Mouse (Mus musculus) midbrain, postnatal 0 days (tissue): ENCODE results near the gene Apol9b. TPM values are rescaled to one million over a fixed set of nuclear protein-coding genes. Genes with fewer than 3 reads are reported as not detected.
A peak's percentile ranks its signal among the peaks of the same experiment; 100 is the strongest.
"Not testable (repeated sequence)": the region's sequence is repeated elsewhere in the genome, so short reads cannot be mapped to it uniquely, and the experiment has no call there.

Experiments
- ATAC-seq: fragments of 200-750 bp; cut with Nextera tagmentation; 2 replicates; pipeline ENCODE4 v1.8.0; 2017; ENCODE audit warnings: moderate number of reproducible peaks, mild to moderate bottlenecking, moderate TSS enrichment, moderate library complexity; ENCODE audit not compliant: low FRiP score
- DNase-seq: peaks from one replicate; pipeline ENCODE4 v3.0.0-alpha.2; 2015; ENCODE audit warnings: low spot score
- H3K27ac ChIP-seq: fragments of 300-500 bp; sonication (generic); 2 replicates; pipeline ENCODE4 v1.5.1; 2014; ENCODE audit warnings: low read depth, mild to moderate bottlenecking, low read length, mixed read lengths
- H3K27me3 ChIP-seq: fragments of 300-500 bp; sonication (generic); 2 replicates; pipeline ENCODE4 v1.6.1; 2014; ENCODE audit warnings: low read length, control low read depth, mixed read lengths; ENCODE audit not compliant: insufficient read depth
- H3K36me3 ChIP-seq: fragments of 300-500 bp; sonication (generic); 2 replicates; pipeline ENCODE4 v1.6.1; 2014; ENCODE audit warnings: low read length, control low read depth, mixed read lengths; ENCODE audit not compliant: insufficient read depth
- H3K4me1 ChIP-seq: fragments of 300-500 bp; sonication (generic); 2 replicates; pipeline ENCODE4 v1.6.1; 2014; ENCODE audit warnings: mild to moderate bottlenecking, control low read depth, antibody characterized with exemption, low read length, mixed read lengths; ENCODE audit not compliant: insufficient read depth
- H3K4me2 ChIP-seq: fragments of 300-500 bp; sonication (generic); 2 replicates; pipeline ENCODE4 v1.6.1; 2014; ENCODE audit warnings: low read depth, mild to moderate bottlenecking, low read length, mixed read lengths; ENCODE audit not compliant: poor library complexity, severe bottlenecking
- H3K4me3 ChIP-seq: fragments of 300-500 bp; sonication (generic); 2 replicates; pipeline ENCODE4 v1.5.1; 2014; ENCODE audit warnings: low read depth, mild to moderate bottlenecking, low read length, moderate library complexity
- H3K9ac ChIP-seq: fragments of 300-500 bp; sonication (generic); replicated peaks from 2 replicates; pipeline ENCODE4 v1.6.1; 2014; ENCODE audit warnings: mild to moderate bottlenecking, low read length, moderate library complexity, mixed read lengths; ENCODE audit not compliant: poor library complexity, severe bottlenecking
- H3K9me3 ChIP-seq: fragments of 300-500 bp; sonication (generic); 2 replicates; pipeline ENCODE4 v1.6.1; 2016; ENCODE audit warnings: low read length, control low read depth
- CTCF ChIP-seq: IDR thresholded peaks from 2 replicates; pipeline ENCODE4 v1.5.1; 2016; ENCODE audit warnings: antibody characterized with exemption, mild to moderate bottlenecking
- WGBS: fragments of 180-500 bp; shearing (Covaris S2); extraction: QIAGEN DNeasy Blood & Tissue Kit; methylation state at CpG from one replicate; pipeline ENCODE4 v1.1.7; 2014; 5-methylcytosine and 5-hydroxymethylcytosine counted together
- polyA plus RNA-seq: library from polyadenylated mRNA; unstranded; fragments of >200 nt; fragmentation: Nextera tagmentation; extraction: Ambion mirVana; gene quantifications from 2 replicates; pipeline ENCODE4 v1.2.1, GENCODE M21; 2015
- total RNA-seq: library from RNA; depleted of rRNA; stranded (reverse); fragments of >200 nt; gene quantifications from 2 replicates; pipeline ENCODE4 v1.2.3, GENCODE M21; 2014

The Apol9b gene
- total and polyA plus RNA-seq, 2 experiments from 2014 or later: 0.33 TPM; not detected in 1

DNA sequence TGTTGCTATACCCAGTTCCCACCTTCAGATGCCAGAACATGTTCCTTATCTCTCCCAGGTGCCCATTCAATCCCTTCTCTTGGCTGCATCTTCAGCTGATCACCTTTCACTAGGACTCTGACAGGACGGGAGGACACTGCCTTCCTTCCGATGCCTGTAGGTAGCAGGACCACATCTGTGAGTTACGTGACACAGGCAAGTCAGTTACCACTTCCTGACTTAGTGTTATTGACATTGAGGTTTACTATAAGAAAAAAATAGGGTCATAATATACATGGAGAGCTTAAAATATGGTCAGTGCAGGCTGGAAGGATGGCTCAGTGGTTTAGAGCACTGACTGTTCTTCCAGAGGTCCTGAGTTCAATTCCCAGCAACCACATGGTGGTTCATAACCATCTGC is 7.3 kb upstream of the Apol9b start:
- not testable (repeated sequence) for H3K9ac ChIP-seq, H3K27me3 ChIP-seq, H3K36me3 ChIP-seq, H3K4me2 ChIP-seq, H3K27ac ChIP-seq, H3K9me3 ChIP-seq, ATAC-seq, H3K4me3 ChIP-seq, DNase-seq, H3K4me1 ChIP-seq
- WGBS: no CpG with 5 or more reads among the region's 3 CpGs

DNA sequence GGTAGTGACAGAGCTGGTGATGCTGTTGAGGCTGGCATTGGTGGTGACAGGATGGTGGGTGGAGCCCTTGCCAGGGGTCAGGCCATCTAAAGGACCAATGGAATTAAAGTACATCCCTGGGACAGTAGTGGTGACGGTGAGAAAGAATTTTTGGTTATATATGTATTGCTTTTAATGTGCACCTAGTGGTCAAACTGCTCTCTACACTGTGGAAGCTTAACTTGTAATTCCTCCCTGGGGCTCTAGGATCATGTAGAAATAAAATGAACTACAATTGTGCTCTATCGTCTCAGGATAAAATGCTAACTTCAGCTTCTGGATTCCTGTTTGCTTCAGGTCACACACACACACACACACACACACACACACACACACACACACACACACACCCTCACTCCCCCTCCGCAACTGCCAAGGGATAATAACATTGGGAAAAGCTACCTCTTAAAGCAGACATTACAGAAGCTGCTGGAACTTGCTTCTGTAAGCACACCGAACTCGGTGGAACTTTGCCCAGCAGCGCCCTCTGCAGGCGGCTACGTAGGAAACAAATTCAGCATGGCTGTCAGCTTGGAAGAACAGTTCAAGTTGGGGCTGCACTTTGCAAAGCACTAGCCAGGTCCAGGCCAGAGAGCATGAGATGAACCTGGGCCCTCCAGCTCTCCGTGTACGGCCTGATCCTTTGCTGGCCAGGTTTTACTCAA is 4.5 kb upstream of the Apol9b start:
- not testable (repeated sequence) for H3K4me3 ChIP-seq, H3K27me3 ChIP-seq, H3K27ac ChIP-seq, H3K9me3 ChIP-seq, H3K9ac ChIP-seq, H3K4me2 ChIP-seq, DNase-seq, H3K36me3 ChIP-seq, H3K4me1 ChIP-seq, ATAC-seq
- WGBS: 40% methylated on average over 2 of the region's 10 CpGs

DNA sequence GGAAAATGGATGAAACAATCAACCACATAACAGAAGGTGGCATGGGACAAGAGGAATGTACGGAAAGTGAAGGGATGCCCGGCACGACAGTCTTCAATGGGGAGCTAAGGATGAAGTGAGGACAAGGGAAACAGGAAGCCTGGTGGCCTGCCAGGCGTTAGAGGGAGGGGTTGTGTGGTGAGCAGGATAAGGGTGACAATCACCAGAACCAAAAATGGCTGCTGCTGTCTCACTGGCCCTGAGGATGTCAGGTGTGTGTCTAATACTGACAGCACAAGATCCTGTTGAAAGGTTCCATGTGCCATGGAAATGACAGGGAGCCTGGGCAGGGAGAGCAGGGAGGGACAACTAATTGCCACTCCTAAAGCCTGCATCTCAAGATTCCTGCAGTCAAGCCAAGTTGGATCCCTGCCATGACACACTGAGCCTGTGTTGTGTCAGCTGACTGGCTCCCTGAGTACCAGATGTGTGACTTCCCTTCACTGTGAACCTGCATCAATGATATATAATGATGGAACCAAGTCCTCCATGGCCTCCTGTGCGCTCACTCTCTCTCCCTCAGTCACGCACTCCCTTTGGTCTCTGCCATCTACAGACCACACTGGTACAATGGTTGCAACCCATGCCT is 3.3 kb upstream of the Apol9b start:
- ATAC-seq, H3K4me2 ChIP-seq, H3K36me3 ChIP-seq, H3K9ac ChIP-seq, H3K9me3 ChIP-seq, H3K27me3 ChIP-seq, H3K4me1 ChIP-seq, H3K4me3 ChIP-seq, H3K27ac ChIP-seq: not testable (repeated sequence)
- DNase-seq: peak; percentile 44
- WGBS: 78% methylated on average over 3 of the region's 6 CpGs

DNA sequence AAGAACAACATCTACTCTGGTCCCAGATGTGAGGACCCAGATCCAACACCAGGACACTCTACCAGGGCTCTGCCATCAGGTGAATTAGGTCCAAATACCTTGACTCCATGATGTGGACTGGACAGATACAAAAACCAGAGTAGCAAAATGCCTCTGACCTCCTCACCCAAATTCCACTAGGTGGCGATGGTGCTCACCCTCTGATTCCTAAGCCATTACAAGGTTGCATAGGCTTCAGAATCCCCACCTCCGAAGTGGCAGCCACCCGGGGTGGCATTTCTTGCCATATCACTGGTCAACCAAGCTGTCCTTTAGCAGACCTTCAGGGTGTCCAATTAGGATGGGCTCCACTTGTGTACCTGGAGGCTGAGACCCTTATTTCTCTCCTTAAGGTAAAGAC is 1.7 kb upstream of the Apol9b start:
- H3K27ac ChIP-seq, H3K36me3 ChIP-seq, H3K27me3 ChIP-seq, H3K4me1 ChIP-seq, DNase-seq, H3K9ac ChIP-seq, ATAC-seq, H3K4me2 ChIP-seq, H3K9me3 ChIP-seq, H3K4me3 ChIP-seq: not testable (repeated sequence)
- TF ChIP-seq CTCF: peak; percentile 60
- 5% methylated on average over 3 of the region's 3 CpGs for whole genome bisulfite sequencing

DNA sequence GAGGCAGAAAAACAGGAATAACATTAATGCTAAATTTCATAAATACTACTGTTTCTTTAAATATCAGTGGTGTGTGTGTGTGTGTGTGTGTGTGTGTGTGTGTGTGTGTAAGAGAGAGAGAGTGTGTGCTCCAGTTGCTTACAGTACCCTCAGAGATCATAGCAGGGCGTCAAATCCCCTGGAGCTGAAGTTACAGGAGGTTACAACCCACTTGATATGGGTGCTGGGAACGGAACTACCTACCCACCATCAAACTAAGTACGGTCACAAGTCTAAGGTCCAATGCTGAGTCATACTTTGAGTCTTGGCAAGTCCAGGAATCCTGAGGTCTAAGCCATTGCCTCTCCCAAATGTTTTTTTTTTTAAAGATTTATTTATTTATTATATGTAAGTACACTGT is 1.1 kb upstream of the Apol9b start:
- 95% methylated on average over 3 of the region's 3 CpGs for WGBS
- DNase-seq, H3K4me1 ChIP-seq, H3K9ac ChIP-seq, H3K4me2 ChIP-seq, H3K27me3 ChIP-seq, H3K36me3 ChIP-seq, H3K4me3 ChIP-seq, ATAC-seq, H3K27ac ChIP-seq, H3K9me3 ChIP-seq: not testable (repeated sequence)

DNA sequence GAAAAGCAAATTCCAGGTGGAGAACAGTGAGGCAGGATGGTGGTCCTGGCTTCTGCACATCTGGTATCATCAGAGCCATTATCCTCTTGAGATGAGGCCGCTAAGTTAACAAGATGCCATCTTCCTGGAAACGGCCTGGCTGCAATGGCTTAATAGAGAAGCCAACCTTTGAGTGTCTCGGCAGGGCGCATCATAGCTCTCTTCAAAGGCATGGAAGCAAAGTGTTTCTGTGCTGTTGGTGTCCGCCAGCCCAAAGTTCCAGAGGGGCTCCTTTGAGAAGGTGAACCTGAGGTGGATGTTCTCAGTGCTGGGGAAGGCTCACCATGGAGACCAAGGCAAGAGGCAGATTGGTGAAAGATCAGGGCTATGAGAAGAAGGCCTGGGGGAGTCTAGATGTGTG is 2.8 kb downstream of the Apol9b start:
- 90% methylated on average over 5 of the region's 5 CpGs for WGBS
- Histone ChIP-seq H3K4me3 (no peak overlapping the region), H3K9ac (no peak overlapping the region), H3K9me3 (no peaks in the 10 kb centered on the region), H3K4me2 (no peak overlapping the region), H3K27ac (no peak overlapping the region), H3K36me3 (no peaks in the 10 kb centered on the region), H3K4me1 (no peaks in the 10 kb centered on the region), H3K27me3 (no peaks in the 10 kb centered on the region)
- no peak for ATAC-seq
- TF ChIP-seq CTCF: no peak
- no peak for DNase-seq

DNA sequence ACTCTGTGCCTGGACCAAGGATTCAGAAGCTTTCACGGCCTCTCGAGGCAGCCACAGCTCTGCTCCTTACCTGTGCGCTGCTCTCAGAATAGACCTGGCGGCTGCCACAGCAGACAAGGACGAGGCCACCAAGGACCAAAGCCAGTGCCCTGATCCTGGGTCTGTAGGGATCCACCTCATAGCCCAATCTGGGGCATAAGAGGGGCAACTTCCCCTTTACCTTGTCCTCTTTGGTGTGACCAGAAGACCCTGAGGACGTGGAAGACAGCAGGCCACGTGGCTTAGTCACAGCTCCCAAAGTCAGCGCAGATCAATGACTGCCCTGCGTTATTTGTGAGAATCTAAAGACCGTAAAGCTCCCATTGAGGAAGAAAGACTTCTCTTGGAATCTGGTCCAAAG is 4.0 kb downstream of the Apol9b start:
- not testable (repeated sequence) for H3K4me2 ChIP-seq, H3K27me3 ChIP-seq, H3K4me3 ChIP-seq, H3K36me3 ChIP-seq, H3K4me1 ChIP-seq, ATAC-seq, H3K9ac ChIP-seq, H3K27ac ChIP-seq, DNase-seq, H3K9me3 ChIP-seq
- 75% methylated on average over 10 of the region's 10 CpGs for WGBS

DNA sequence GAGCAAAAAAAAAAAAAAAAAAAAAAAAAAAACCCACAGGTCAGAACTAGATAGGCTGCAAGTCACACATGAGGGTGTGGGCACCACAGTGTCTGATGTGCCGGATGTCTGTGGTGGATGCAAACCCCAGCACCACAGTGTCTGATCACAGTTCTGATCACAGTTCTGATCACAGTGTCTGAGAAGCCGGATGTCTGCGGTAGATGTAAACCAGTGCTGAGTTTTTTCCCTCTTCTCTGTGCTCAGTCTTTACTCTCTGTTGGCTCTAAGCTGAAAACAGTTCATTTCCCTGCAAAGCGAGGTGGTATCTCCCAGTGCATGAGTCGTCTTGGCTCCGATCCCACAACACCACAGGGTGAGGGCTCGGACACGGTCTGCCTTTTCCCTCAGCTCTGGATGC is 4.5 kb downstream of the Apol9b start:
- H3K4me2 ChIP-seq, ATAC-seq, H3K36me3 ChIP-seq, H3K4me3 ChIP-seq, DNase-seq, H3K27me3 ChIP-seq, H3K27ac ChIP-seq, H3K4me1 ChIP-seq, H3K9me3 ChIP-seq, H3K9ac ChIP-seq: not testable (repeated sequence)
- 71% methylated on average over 8 of the region's 8 CpGs for WGBS

DNA sequence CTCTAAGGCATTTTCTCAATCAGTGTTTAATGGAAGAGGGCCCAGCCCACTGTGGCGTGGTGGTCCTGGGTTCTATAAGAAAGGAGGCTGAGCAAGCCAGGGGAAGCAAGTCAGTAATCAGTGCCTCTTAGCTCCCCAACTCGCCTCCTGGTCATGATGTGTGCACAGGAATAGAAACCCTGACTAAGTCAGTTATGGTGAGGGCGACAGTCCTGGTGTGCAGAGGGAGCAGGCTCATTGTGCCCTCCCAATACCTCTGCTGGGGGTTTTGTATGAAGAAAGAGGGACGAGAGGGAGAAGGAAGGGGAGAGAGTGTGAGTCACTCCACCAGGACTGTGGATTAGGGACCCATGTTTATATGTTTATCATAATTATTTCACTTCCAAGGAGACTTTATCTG is 5.1 kb downstream of the Apol9b start:
- not testable (repeated sequence) for H3K9me3 ChIP-seq, H3K9ac ChIP-seq, H3K4me3 ChIP-seq, DNase-seq, H3K27ac ChIP-seq, H3K4me1 ChIP-seq, H3K4me2 ChIP-seq, ATAC-seq, H3K27me3 ChIP-seq, H3K36me3 ChIP-seq
- WGBS: 64% methylated on average over 4 of the region's 4 CpGs
